Mouse (Mus musculus) hindbrain, embryonic 16.5 days (tissue): ENCODE measurements at regions not wholly inside any gene's neighbourhood (a gene's known extent, or its start where the extent isn't known, plus 50 kb on each side); places are given as distances from the start of the nearest gene placed in this dataset.

Experiments
- ATAC-seq: fragments of 200-750 bp; cut with Nextera tagmentation; 2 replicates; pipeline ENCODE4 v1.8.0; 2017; ENCODE audit warnings: moderate TSS enrichment, moderate library complexity
- H3K27ac ChIP-seq: fragments of 300-500 bp; sonication (generic); 2 replicates; pipeline ENCODE4 v1.5.1; 2014; ENCODE audit warnings: low read depth, mild to moderate bottlenecking, control low read depth, low read length, moderate library complexity
- H3K27me3 ChIP-seq: fragments of 300-500 bp; sonication (generic); replicated peaks from 2 replicates; pipeline ENCODE4 v1.6.1; 2014; ENCODE audit warnings: low read length; ENCODE audit not compliant: control insufficient read depth, insufficient read depth
- H3K36me3 ChIP-seq: fragments of 300-500 bp; sonication (generic); 2 replicates; pipeline ENCODE4 v1.6.1; 2014; ENCODE audit warnings: mild to moderate bottlenecking, low read length, moderate library complexity, mixed read lengths; ENCODE audit not compliant: control insufficient read depth, insufficient read depth
- H3K4me1 ChIP-seq: fragments of 300-500 bp; sonication (generic); 2 replicates; pipeline ENCODE4 v1.6.1; 2014; ENCODE audit warnings: low read depth, low read length; ENCODE audit not compliant: control insufficient read depth, insufficient read depth
- H3K4me2 ChIP-seq: fragments of 300-500 bp; sonication (generic); 2 replicates; pipeline ENCODE4 v1.6.1; 2014; ENCODE audit warnings: mild to moderate bottlenecking, low read length, control low read depth, moderate library complexity
- H3K4me3 ChIP-seq: fragments of 300-500 bp; sonication (generic); 2 replicates; pipeline ENCODE4 v1.5.1; 2014; ENCODE audit warnings: mild to moderate bottlenecking, low read length, control low read depth, moderate library complexity
- H3K9ac ChIP-seq: fragments of 300-500 bp; sonication (generic); 2 replicates; pipeline ENCODE4 v1.6.1; 2014; ENCODE audit warnings: low read depth, mild to moderate bottlenecking, control low read depth, low read length, moderate library complexity
- H3K9me3 ChIP-seq: fragments of 300-500 bp; sonication (generic); 2 replicates; pipeline ENCODE4 v1.6.1; 2014; ENCODE audit warnings: mild to moderate bottlenecking, low read length, moderate library complexity; ENCODE audit not compliant: control insufficient read depth
- WGBS: fragments of 180-500 bp; shearing (Covaris S2); extraction: QIAGEN DNeasy Blood & Tissue Kit; methylation state at CpG from one replicate; pipeline ENCODE4 v1.1.7; 2014; 5-methylcytosine and 5-hydroxymethylcytosine counted together

DNA sequence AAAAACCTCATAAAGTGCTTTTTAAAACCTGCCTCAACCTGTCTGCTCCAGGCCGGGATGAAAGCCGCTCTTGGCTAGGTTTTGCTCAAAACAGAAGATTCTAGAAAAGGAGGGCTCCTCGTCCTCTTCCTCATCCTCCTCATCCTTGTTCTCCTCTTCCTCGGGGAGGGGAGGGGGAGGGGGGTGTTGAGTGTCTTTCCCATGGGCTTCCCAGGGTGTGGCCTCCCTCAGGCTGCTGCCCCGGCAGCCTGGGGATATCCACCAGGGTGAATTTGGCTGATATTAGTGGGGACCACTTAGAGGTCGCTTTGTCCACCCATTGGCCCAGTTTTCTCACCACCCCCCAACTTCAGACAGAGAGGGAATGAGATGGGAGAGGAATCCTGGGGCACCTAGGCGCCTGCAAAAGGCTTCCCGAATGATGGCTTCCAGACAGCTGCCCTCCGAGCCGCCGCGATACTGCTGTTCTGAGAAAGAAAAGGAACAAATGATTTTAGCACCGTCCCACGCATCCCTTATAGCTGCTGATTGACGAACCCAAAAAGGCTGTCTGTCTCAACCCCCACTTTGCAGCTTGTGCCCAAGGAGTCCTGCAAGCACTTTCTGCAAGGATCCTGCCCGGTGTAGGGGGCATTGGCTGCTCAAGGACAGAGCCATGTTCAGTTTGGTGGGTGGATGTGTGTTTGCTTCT, 115.5 kb downstream of the 2410131K14Rik start:
- Histone ChIP-seq H3K9me3 (no peaks in the 10 kb centered on the region), H3K36me3 (no peaks in the 10 kb centered on the region), H3K4me2 (no peak overlapping the region), H3K4me1 (peaks cover 10% of the 10 kb centered on the region), H3K27ac (no peak overlapping the region), H3K27me3 (no peaks in the 10 kb centered on the region), H3K9ac (no peak overlapping the region), H3K4me3 (no peak overlapping the region)
- ATAC-seq, result no peak
- 79% methylated on average over 15 of the region's 16 CpGs for WGBS

DNA sequence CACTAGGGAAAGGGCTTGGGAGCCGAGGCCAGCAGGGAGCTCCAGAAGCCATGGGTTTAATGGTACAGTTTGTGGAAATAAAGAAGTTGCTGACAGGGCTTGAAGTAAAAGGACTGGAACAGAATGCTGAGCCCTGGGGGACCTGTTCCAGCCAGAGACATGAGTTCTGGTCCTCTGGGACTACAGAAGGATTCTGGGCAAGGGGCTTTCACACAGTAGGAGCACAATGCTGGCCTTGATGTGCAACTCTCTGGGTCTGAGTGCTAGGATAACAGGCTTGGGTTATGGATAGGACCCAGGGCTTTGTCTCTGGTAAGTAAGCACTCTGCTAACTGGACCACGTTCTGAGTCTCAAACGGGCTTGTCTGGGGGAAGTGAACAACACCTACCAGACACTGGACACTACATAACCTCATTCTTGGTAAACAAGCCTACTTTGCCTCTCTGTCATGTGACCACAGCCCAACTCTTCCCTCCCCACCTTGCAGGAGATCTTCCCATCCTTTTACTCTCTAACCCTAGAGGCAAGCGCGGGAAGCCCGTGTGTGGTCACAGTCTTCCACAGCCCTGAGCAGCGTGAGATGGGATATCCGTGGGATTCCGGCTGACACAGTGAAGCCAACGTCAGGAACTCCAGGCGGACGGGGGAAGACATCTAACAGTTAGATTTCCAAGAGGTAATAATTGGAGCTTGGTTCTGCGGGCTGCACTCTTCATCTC, 116.3 kb downstream of the 2410131K14Rik start:
- Histone ChIP-seq H3K4me1 (peaks cover 4% of the 10 kb centered on the region), H3K9ac (no peak overlapping the region), H3K4me3 (no peak overlapping the region), H3K27me3 (no peaks in the 10 kb centered on the region), H3K4me2 (no peak overlapping the region), H3K9me3 (no peaks in the 10 kb centered on the region), H3K27ac (no peak overlapping the region), H3K36me3 (no peaks in the 10 kb centered on the region)
- 81% methylated on average over 13 of the region's 13 CpGs for WGBS
- ATAC-seq, result no peak

DNA sequence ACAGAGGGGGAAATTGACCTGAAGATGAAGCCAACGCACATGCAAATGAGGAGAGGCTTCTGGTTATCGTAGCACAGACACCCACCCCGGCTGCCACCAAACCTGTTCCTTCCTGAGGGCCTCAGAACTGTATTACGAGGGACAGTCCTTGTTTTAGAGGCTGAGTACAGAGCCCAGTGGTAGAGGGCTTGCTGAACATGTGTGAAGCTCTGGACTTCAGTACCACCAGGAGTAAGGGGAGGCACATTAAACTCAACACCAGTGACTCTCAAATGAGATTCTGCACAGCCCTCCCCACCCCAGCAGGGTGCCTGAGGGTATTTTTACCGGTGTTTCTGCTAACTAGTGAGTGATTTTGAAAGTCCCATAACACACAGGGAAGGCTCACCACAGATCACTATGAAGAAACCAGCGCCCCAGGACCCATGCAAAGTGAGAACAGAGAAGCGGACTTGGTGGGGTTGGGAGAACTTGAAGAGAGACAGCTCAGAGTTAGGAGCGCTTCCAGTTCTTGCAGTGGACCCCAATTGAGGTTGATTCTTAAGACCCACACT, 116.9 kb downstream of the 2410131K14Rik start:
- H3K27ac ChIP-seq, result no peak overlapping the region
- ATAC-seq, result no peak
- WGBS, result 82% methylated on average over 8 of the region's 8 CpGs

DNA sequence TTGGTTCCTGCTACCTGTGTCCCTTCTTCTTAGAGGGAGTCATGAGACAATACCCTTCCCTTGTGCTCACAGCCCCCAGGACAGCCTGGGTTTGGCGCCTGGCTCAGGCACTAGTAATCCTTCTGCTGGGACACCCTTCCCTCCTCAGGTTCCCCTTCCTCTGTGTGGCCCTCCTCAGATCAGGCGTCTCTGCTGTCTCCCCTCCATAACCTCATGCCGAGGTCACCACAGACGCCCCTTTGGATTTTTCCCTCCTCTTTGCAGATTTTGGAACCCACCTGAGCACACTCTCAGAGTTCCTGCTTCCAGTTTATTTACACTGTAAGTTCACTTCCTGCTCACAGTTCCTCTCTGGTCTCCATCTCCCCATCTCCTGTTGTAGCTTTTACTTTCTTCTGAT, 117.7 kb downstream of the 2410131K14Rik start:
- WGBS, result 64% methylated on average over 4 of the region's 4 CpGs
- Histone ChIP-seq H3K9ac (no peak overlapping the region), H3K36me3 (no peaks in the 10 kb centered on the region), H3K4me3 (no peak overlapping the region), H3K9me3 (no peaks in the 10 kb centered on the region), H3K4me2 (no peak overlapping the region), H3K4me1 (peaks cover 4% of the 10 kb centered on the region), H3K27me3 (no peaks in the 10 kb centered on the region), H3K27ac (no peak overlapping the region)
- ATAC-seq, result no peak

More for the DNA sequence above, 116.9 kb downstream of the 2410131K14Rik start:
- H3K27me3 ChIP-seq, result no peaks in the 10 kb centered on the region
- H3K4me1 ChIP-seq, result peaks cover 4% of the 10 kb centered on the region
- H3K9ac ChIP-seq, result no peak overlapping the region
- H3K36me3 ChIP-seq, result no peaks in the 10 kb centered on the region
- H3K4me2 ChIP-seq, result no peak overlapping the region
- H3K4me3 ChIP-seq, result no peak overlapping the region
- H3K9me3 ChIP-seq, result no peaks in the 10 kb centered on the region

DNA sequence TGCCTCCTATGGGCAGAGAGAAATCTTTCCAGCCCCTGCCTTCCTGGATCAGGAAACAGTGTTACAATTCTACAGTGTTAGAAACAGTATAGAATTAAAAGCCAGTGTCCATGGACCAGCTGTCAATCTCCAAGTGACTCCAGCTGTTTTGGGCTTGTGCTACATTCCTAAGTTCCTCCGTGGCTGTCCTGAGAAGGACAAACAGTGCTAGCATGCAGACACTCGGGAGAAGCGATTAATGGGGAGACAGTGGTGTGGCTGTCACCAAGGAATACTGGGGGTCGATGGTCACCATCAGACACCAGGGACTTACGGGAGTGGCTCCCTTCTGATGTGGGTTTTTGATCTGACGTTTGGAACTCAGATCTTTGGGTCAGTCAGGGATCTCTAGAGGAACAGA, 118.1 kb downstream of the 2410131K14Rik start:
- Histone ChIP-seq H3K36me3 (no peaks in the 10 kb centered on the region), H3K27ac (no peak overlapping the region), H3K4me3 (no peak overlapping the region), H3K4me1 (peaks cover 4% of the 10 kb centered on the region), H3K9ac (no peak overlapping the region), H3K9me3 (no peaks in the 10 kb centered on the region), H3K4me2 (no peak overlapping the region), H3K27me3 (no peaks in the 10 kb centered on the region)
- ATAC-seq, result no peak
- WGBS, result 73% methylated on average over 6 of the region's 6 CpGs

DNA sequence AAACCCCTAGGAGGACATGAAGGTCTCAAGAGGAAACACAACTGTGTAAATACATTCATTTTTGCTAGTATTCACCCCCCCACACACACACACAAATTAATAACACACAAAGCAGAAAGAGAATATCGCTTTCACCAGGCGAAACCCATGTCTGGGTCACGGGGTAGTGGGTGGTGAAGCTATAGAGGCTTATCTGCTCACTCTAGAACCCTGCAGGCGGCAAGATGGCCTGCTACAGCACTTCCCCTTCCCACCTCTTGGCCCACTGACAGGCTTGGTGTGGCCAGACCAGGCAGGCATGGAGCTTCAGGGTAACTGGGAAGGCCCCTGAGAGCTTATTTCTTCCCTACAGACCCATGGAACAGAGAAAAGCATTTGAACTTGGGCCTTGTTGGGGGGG, 119.6 kb downstream of the 2410131K14Rik start:
- Histone ChIP-seq H3K4me3 (no peak overlapping the region), H3K27ac (no peak overlapping the region)
- 95% methylated on average over 4 of the region's 4 CpGs for WGBS

DNA sequence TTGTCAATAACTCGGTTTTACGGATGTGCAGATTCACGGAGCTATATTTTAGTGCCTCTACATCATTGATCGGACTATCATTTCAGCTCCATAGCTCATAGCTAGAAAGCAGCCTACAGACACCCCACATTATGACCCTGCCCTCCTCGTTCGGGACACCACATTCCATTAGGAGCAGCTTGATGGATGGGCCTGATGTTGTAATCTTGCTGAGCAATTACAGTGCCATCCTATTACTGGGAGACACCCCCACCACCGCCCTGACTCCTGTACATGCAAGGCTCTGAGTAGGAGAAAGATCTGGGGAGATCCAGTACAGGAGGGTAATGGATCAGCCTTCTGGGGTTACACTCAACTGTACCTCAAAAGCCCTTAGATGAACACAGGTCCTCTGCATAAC, 120.2 kb downstream of the 2410131K14Rik start:
- Histone ChIP-seq H3K4me2 (no peak overlapping the region), H3K9me3 (no peaks in the 10 kb centered on the region), H3K4me3 (no peak overlapping the region), H3K27me3 (no peaks in the 10 kb centered on the region), H3K36me3 (no peaks in the 10 kb centered on the region), H3K9ac (no peak overlapping the region), H3K4me1 (peaks cover 3% of the 10 kb centered on the region), H3K27ac (no peak overlapping the region)
- WGBS, result 82% methylated on average over 7 of the region's 7 CpGs
- no peak for ATAC-seq

More for the DNA sequence above, 119.6 kb downstream of the 2410131K14Rik start:
- Histone ChIP-seq H3K4me1 (peaks cover 4% of the 10 kb centered on the region), H3K36me3 (no peaks in the 10 kb centered on the region), H3K9ac (no peak overlapping the region), H3K27me3 (no peaks in the 10 kb centered on the region), H3K4me2 (no peak overlapping the region), H3K9me3 (no peaks in the 10 kb centered on the region)
- no peak for ATAC-seq

DNA sequence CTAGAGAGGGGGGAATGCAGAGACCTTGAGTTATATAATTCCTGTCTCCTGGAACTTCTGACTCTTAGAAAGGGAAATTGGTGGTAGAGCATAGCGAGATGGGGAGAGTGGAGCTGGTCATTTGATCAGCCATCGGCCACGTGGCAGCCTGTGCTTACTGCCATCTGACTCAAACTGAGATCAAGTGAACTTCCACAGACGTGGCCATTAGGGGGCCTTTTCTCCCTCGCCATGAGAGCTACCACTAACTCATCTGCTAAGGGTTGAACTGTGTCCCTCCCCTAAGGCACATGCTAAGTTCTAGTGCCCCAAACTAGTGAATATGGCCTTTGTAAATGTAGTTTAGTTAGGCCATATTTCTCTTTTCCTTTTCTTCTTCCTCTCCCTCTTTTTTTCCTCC, 120.6 kb downstream of the 2410131K14Rik start:
- Histone ChIP-seq H3K27me3 (no peaks in the 10 kb centered on the region), H3K27ac (no peak overlapping the region)
- 43% methylated on average over 5 of the region's 5 CpGs for WGBS

DNA sequence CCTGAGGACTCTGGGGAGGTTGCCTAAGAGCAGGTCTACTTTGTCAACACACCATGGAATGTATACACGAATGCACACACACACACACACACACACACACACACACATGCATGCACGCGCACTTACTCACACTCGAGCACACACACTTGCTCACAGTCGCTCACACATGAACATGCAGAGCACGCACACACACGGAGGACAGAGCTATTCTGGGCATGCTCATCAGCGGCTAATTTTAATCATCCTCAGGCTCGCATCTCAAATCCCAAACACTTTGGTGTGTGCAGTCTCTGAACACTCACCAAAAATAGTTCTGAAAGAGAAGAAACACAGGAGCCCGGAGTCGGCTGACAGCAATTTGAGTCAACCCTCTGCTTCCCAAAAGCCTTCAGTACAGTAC, 122.0 kb downstream of the 2410131K14Rik start:
- Histone ChIP-seq H3K36me3 (no peaks in the 10 kb centered on the region), H3K4me3 (no peak overlapping the region), H3K4me2 (no peak overlapping the region), H3K9ac (no peak overlapping the region), H3K27me3 (no peaks in the 10 kb centered on the region), H3K9me3 (no peaks in the 10 kb centered on the region), H3K4me1 (no peaks in the 10 kb centered on the region), H3K27ac (no peak overlapping the region)
- no peak for ATAC-seq
- 90% methylated on average over 11 of the region's 11 CpGs for WGBS

More for the DNA sequence above, 120.6 kb downstream of the 2410131K14Rik start:
- no peak for ATAC-seq
- H3K4me1 ChIP-seq, result no peaks in the 10 kb centered on the region
- H3K9me3 ChIP-seq, result no peaks in the 10 kb centered on the region
- no peak overlapping the region for H3K4me3 ChIP-seq
- no peak overlapping the region for H3K9ac ChIP-seq
- no peak overlapping the region for H3K4me2 ChIP-seq
- no peaks in the 10 kb centered on the region for H3K36me3 ChIP-seq
